Comparison of ENCODE assay signal across 8 mouse cellular contexts in genomic region chrX:93281028-93281723, GRCm38 (mm10). TPM values are rescaled to one million over a fixed set of nuclear protein-coding genes. Genes with fewer than 3 reads are reported as not detected.
DNase-seq lines count a peak whose midpoint lies in the region; ATAC-seq and TF ChIP-seq lines count a peak whose summit lies in the region.

No protein-coding gene starts in this region.

- H3K27me3 ChIP-seq in forebrain, embryonic 13.5 days, result no peaks in the 10 kb centered on the region
- peaks cover 57% of the 10 kb centered on the region for H3K27me3 ChIP-seq in intestine, postnatal 0 days (replicated peaks; ENCODE audit: control insufficient read depth, insufficient read depth, low read length)
- H3K27me3 ChIP-seq in neural tube, embryonic 15.5 days (replicated peaks), result peaks cover 42% of the 10 kb centered on the region

- no peaks in the 10 kb centered on the region for H3K36me3 ChIP-seq in forebrain, embryonic 13.5 days (ENCODE audit: poor library complexity, severe bottlenecking)
- H3K36me3 ChIP-seq in intestine, postnatal 0 days (ENCODE audit: control insufficient read depth, insufficient read depth), result no peaks in the 10 kb centered on the region
- no peaks in the 10 kb centered on the region for H3K36me3 ChIP-seq in neural tube, embryonic 15.5 days

- peak; percentile 71 for TF ChIP-seq CTCF in intestine, postnatal 0 days (IDR thresholded peaks at IDR 0.05; ENCODE audit: low read depth)

- peak overlapping the region; percentile 61 for H3K9ac ChIP-seq in forebrain, embryonic 13.5 days
- H3K9ac ChIP-seq in intestine, postnatal 0 days (ENCODE audit: low read depth, low read length), result no peak overlapping the region
- no peak overlapping the region for H3K9ac ChIP-seq in neural tube, embryonic 15.5 days (replicated peaks)

- peak overlapping the region; percentile 53 for H3K4me2 ChIP-seq in forebrain, embryonic 13.5 days
- peak overlapping the region; percentile 18; the same call in 1 of the 2 replicates for H3K4me2 ChIP-seq in intestine, postnatal 0 days (replicated peaks; ENCODE audit: low read depth)
- H3K4me2 ChIP-seq in neural tube, embryonic 15.5 days, result 0 out of 2 replicates have a peak overlapping the region, but pooled peaks have one; percentile 15

- peak overlapping the region; percentile 81 for H3K27ac ChIP-seq in forebrain, embryonic 13.5 days
- H3K27ac ChIP-seq in intestine, postnatal 0 days (ENCODE audit: low read depth, low read length), result no peak overlapping the region
- no peak overlapping the region for H3K27ac ChIP-seq in neural tube, embryonic 15.5 days (replicated peaks)

- peaks cover 24% of the 10 kb centered on the region for H3K4me1 ChIP-seq in forebrain, embryonic 13.5 days
- no peaks in the 10 kb centered on the region for H3K4me1 ChIP-seq in intestine, postnatal 0 days (replicated peaks; ENCODE audit: control insufficient read depth, insufficient read depth, low read length)
- no peaks in the 10 kb centered on the region for H3K4me1 ChIP-seq in neural tube, embryonic 15.5 days

- H3K4me3 ChIP-seq in forebrain, embryonic 13.5 days, result peak overlapping the region; percentile 31
- H3K4me3 ChIP-seq in intestine, postnatal 0 days (ENCODE audit: low read depth, low read length), result peak overlapping the region; percentile 5; the same call in 1 of the 2 replicates
- H3K4me3 ChIP-seq in neural tube, embryonic 15.5 days (replicated peaks), result no peak overlapping the region

- peak; percentile 73 for ATAC-seq in forebrain, embryonic 13.5 days
- no peak for ATAC-seq in intestine, postnatal 0 days
- no peak for ATAC-seq in neural tube, embryonic 15.5 days (ENCODE audit: low FRiP score)

- DNase-seq in left cerebral cortex, postnatal 10 days (ENCODE audit: extremely low spot score in 1 of 2, low spot score in 2 of 2), result peak; percentile 50 to 57
- DNase-seq in left cerebral cortex, adult 8-10 months (ENCODE audit: low spot score in 2 of 2), result no peak
- DNase-seq in adrenal gland, adult (ENCODE audit: inconsistent age in 2 of 2, low spot score in 1 of 2), result peak; percentile 29 to 75
- DNase-seq in lung, adult 18-20 months, result peak; percentile 10 to 29
- DNase-seq in Muller cell, postnatal 12 days (ENCODE audit: inconsistent ontology term), result no peak

- intact Hi-C loops in left cerebral cortex, postnatal 10 days (cut with DNase I), result loop anchor here (10.0 kb wide), 1 partner anchor 184 kb away; no protein-coding TSS in a partner anchor

- WGBS in forebrain, embryonic 13.5 days, result 14% methylated on average over 23 of the region's 23 CpGs
- WGBS in intestine, postnatal 0 days, result 21% methylated on average over 23 of the region's 23 CpGs
- WGBS in neural tube, embryonic 15.5 days, result 20% methylated on average over 23 of the region's 23 CpGs

- no peaks in the 10 kb centered on the region for H3K9me3 ChIP-seq in forebrain, embryonic 13.5 days (replicated peaks)
- no peaks in the 10 kb centered on the region for H3K9me3 ChIP-seq in intestine, postnatal 0 days (ENCODE audit: control insufficient read depth)
- H3K9me3 ChIP-seq in neural tube, embryonic 15.5 days (replicated peaks), result no peaks in the 10 kb centered on the region; the same call in 1 of the 2 replicates

RNA-seq across cellular contexts. Expression of gene Arx, which starts 5.1 kb away (rescaled TPM):
- total RNA-seq in left cerebral cortex, postnatal 10 days (2021), result 10 to 100 TPM; 26.5 to 28.5 TPM
- 10 to 100 TPM; 18.7 to 20.3 (median 20.0) TPM for total RNA-seq in left cerebral cortex, adult 8-10 months (2022)
- polyA plus RNA-seq in forebrain, embryonic 13.5 days (2015; fragmentation: Nextera tagmentation; extraction: Ambion mirVana), result 58.0 and 63.2 TPM in 2 replicates
- 0.14 and 0.42 TPM in 2 replicates for polyA plus RNA-seq in intestine, postnatal 0 days (2015; fragmentation: Nextera tagmentation; extraction: Ambion mirVana)
- polyA plus RNA-seq in neural tube, embryonic 15.5 days (2015; fragmentation: Nextera tagmentation; extraction: Ambion mirVana), result 1.1 TPM in 2 replicates

Comparison
In these comparisons a context has a peak if more than half of its experiments do, and no peak if none do; other contexts are left out.
1. DNase-seq: peak in left cerebral cortex, postnatal 10 days (2 of 2), adrenal gland, adult (2 of 2) and lung, adult 18-20 months (2 of 2); none in left cerebral cortex, adult 8-10 months (0 of 2) and Muller cell, postnatal 12 days (single experiment).
2. RNA of gene Arx, which starts 5.1 kb away (polyA plus RNA-seq): 58.0 to 63.2 TPM in forebrain, embryonic 13.5 days; 1.1 TPM in neural tube, embryonic 15.5 days and 0.14 to 0.42 TPM in intestine, postnatal 0 days; every median in the first group is over 10 times any median in the second.
3. Peak in every context shown above with its lines, with median percentiles within 50 percentile points of each other: H3K4me2 ChIP-seq.